Mouse (Mus musculus) thymus, adult 2 months (tissue): Measurements from ENCODE around the gene Irf9. TPM values are rescaled to one million over a fixed set of nuclear protein-coding genes. Genes with fewer than 3 reads are reported as not detected.

Source experiments
- DNase-seq: peaks from one replicate; pipeline ENCODE4 v3.0.0; 2021
- H3K27ac ChIP-seq: fragments of 200-500 bp; 2 replicates; pipeline ENCODE4 v1.5.1; 2012; ENCODE audit warnings: low read length, control low read depth; ENCODE audit not compliant: control insufficient read depth, insufficient read depth
- H3K27me3 ChIP-seq: fragments of 200-500 bp; 2 replicates; pipeline ENCODE4 v1.6.1; 2012; ENCODE audit warnings: mild to moderate bottlenecking, low read length, moderate library complexity, mixed read lengths; ENCODE audit not compliant: control insufficient read depth, insufficient read depth
- H3K36me3 ChIP-seq: fragments of 200-500 bp; 2 replicates; pipeline ENCODE4 v1.6.1; 2012; ENCODE audit warnings: mild to moderate bottlenecking, low read length, moderate library complexity; ENCODE audit not compliant: control insufficient read depth, insufficient read depth
- H3K4me1 ChIP-seq: fragments of 200-500 bp; replicated peaks from 2 replicates; pipeline ENCODE4 v1.6.1; 2012; ENCODE audit warnings: low read length; ENCODE audit not compliant: control insufficient read depth, insufficient read depth
- H3K4me3 ChIP-seq: fragments of 200-500 bp; 2 replicates; pipeline ENCODE4 v1.5.1; 2012; ENCODE audit warnings: mild to moderate bottlenecking, low read length, control low read depth, moderate library complexity; ENCODE audit not compliant: control insufficient read depth, insufficient read depth
- CTCF ChIP-seq: fragments of 200-500 bp; IDR thresholded peaks from 2 replicates; pipeline ENCODE4 v1.5.1; 2012; ENCODE audit warnings: mild to moderate bottlenecking, control low read depth, low read length, moderate library complexity, borderline replicate concordance; ENCODE audit not compliant: control insufficient read depth, poor library complexity, insufficient read depth; ENCODE audit errors: extremely low read depth
- POLR2A ChIP-seq: fragments of 200-500 bp; IDR thresholded peaks from 2 replicates; pipeline ENCODE4 v1.6.1; 2012; ENCODE audit warnings: mild to moderate bottlenecking, low read length, control low read depth, moderate library complexity; ENCODE audit not compliant: control insufficient read depth, poor library complexity, insufficient read depth; ENCODE audit errors: extremely low read depth
- WGBS: fragments of 180-500 bp; shearing (Covaris S2); methylation state at CpG from one replicate; pipeline ENCODE4 v1.1.7; 2018; 5-methylcytosine and 5-hydroxymethylcytosine counted together
- polyA plus RNA-seq: library from polyadenylated mRNA; depleted of rRNA; stranded (reverse); fragments of >200 nt; gene quantifications from 2 replicates; pipeline ENCODE4 v1.2.3, GENCODE M21; 2012

The Irf9 gene
- polyA plus RNA-seq, 1 experiment = 162 TPM

- Histone ChIP-seq H3K4me3 (peak within 1 kb of the TSS; percentile 79), H3K4me1 (peaks cover 8% of the 10 kb centered on the region), H3K36me3 (peaks cover 6% of the 10 kb centered on the region), H3K27ac (peak within 1 kb of the TSS; percentile 92), H3K27me3 (no peaks in the 10 kb centered on the region)
- WGBS = under 1% methylated on average over 51 of the region's 51 CpGs
- no peak for TF ChIP-seq CTCF
- peak; percentile 61 for TF ChIP-seq POLR2A
- DNase-seq = peak; percentile 97
Observed at GRCm38 (mm10) chr14:55560202-55561073, 42.9 kb upstream of the Irf9 start, which contains the start of gene A730061H03Rik. TSS of gene A730061H03Rik (minus strand) at chr14:55560406.

GRCm38 (mm10) chr14:55561860-55562259 is 41.5 kb upstream of the Irf9 start:
- peaks cover 14% of the 10 kb centered on the region for H3K36me3 ChIP-seq
- H3K4me3 ChIP-seq = no peak overlapping the region

GRCm38 (mm10) chr14:55563249-55563648 is 40.1 kb upstream of the Irf9 start:
- H3K27me3 ChIP-seq = no peaks in the 10 kb centered on the region
- peaks cover 25% of the 10 kb centered on the region for H3K36me3 ChIP-seq
- TF ChIP-seq POLR2A (no peak), CTCF (no peak)
- H3K4me3 ChIP-seq = no peak overlapping the region
- 93% methylated on average over 11 of the region's 11 CpGs for WGBS
- peaks cover 8% of the 10 kb centered on the region for H3K4me1 ChIP-seq
- no peak for DNase-seq
- H3K27ac ChIP-seq = no peak overlapping the region

More at GRCm38 (mm10) chr14:55561860-55562259, 41.5 kb upstream of the Irf9 start:
- no peak for DNase-seq
- Histone ChIP-seq H3K27ac (no peak overlapping the region), H3K4me1 (peaks cover 8% of the 10 kb centered on the region), H3K27me3 (no peaks in the 10 kb centered on the region)
- TF ChIP-seq CTCF (no peak), POLR2A (no peak)
- WGBS = 96% methylated on average over 10 of the region's 10 CpGs

GRCm38 (mm10) chr14:55565748-55566147 is 37.6 kb upstream of the Irf9 start:
- TF ChIP-seq POLR2A = no peak
- TF ChIP-seq CTCF = no peak
- Histone ChIP-seq H3K4me3 (no peak overlapping the region), H3K4me1 (peaks cover 8% of the 10 kb centered on the region), H3K36me3 (peaks cover 29% of the 10 kb centered on the region), H3K27me3 (no peaks in the 10 kb centered on the region), H3K27ac (no peak overlapping the region)
- DNase-seq = no peak
- 95% methylated on average over 3 of the region's 3 CpGs for WGBS

DNA sequence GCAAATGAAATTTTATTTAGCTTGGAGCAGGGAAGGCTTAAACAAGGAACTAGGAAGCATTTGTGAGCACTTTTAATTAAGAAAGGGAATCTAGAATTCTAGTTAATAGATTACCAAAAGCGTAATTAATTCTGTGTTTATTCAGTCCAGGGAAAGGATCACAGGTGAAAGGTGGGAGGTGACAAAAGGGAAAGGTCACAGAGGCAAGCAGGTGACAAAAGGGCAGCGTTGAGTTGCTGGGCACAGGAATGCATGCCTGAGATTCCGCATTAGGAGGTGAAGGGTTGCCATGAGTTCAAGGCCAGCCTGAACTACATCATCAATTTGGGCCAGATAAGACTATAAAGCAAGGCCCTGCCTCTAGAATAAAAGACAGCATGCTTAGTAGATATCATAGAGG is 35.9 kb upstream of the Irf9 start:
- DNase-seq = no peak
- Histone ChIP-seq H3K27me3 (no peaks in the 10 kb centered on the region), H3K36me3 (peaks cover 29% of the 10 kb centered on the region), H3K4me3 (no peak overlapping the region), H3K27ac (no peak overlapping the region), H3K4me1 (no peaks in the 10 kb centered on the region)
- no peak for TF ChIP-seq CTCF
- no peak for TF ChIP-seq POLR2A
- WGBS = 97% methylated on average over 3 of the region's 3 CpGs

DNA sequence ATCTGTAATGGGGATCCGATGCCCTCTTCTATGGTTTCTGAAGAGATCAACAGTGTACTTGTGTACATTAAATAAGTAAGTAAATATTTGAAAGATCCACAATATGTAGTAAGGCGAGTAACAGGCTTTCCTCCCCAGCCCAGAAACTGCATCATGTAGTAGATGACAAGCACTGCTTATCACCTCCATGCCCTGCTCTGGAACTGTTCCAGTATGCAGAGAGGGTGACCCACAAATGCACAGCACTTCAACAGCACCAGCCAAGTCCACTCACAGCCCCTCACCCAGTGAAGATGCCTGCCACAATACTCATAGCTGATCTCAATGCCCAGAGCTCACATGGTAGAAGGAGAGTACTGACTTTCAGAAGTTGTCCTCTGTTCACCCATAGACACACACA is 32.8 kb upstream of the Irf9 start:
- DNase-seq = no peak
- H3K36me3 ChIP-seq = peaks cover 21% of the 10 kb centered on the region
- 96% methylated on average over 2 of the region's 2 CpGs for WGBS
- H3K4me1 ChIP-seq = no peaks in the 10 kb centered on the region
- H3K4me3 ChIP-seq = no peak overlapping the region
- TF ChIP-seq POLR2A (no peak), CTCF (no peak)
- no peak overlapping the region for H3K27ac ChIP-seq
- no peaks in the 10 kb centered on the region for H3K27me3 ChIP-seq
